Mouse (Mus musculus): ENCODE measurements around the gene 1700029H14Rik. TPM values are rescaled to one million over a fixed set of nuclear protein-coding genes. Genes with fewer than 3 reads are reported as not detected.

1700029H14Rik gene
- polyA plus RNA-seq, 1 experiment from 2014 or later = not detected

DNA sequence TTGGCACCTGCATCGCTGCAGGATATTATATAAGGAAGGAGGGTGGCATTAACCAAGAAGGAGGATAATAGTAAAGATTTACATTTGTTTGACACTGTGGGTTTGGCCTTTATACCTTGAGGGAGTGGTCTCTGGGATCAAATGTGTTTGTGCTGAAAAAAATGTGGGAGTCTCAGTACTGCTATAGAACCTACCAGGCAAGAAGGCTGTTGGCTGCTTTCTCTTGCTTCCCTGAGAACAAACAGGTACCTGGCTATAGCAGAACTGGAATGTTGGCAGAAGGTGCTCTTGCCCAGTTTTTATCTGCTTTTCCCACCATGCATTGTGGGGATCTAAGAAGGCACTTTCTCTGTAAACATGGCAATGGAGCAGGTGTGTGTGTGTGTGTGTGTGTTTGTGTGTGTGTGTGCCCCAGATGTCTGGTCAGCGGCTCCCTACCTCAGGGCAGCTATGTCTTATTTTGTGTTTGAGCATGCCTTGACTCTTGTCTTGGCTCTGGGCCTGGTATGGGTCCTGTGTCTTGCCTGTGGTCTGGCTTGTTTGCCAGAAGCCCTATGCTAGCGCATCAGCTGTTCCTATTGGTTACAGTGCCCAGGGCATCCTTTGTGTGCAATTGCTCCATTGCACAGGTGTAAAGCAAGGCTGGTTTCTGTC lies 54.9 kb downstream of the 1700029H14Rik start:
- Histone ChIP-seq H3K27ac (ENCODE audit: poor library complexity, severe bottlenecking) (no peak overlapping the region), H3K4me2 (no peak overlapping the region), H3K4me1 (replicated peaks) (peaks cover 13% of the 10 kb centered on the region; the same call in 1 of the 2 replicates), H3K36me3 (no peaks in the 10 kb centered on the region), H3K27me3 (replicated peaks) (peaks cover 29% of the 10 kb centered on the region), H3K9me3 (replicated peaks) (no peaks in the 10 kb centered on the region), H3K9ac (no peak overlapping the region), H3K4me3 (no peak overlapping the region)
- 78% methylated on average over 3 of the region's 3 CpGs for WGBS
- ATAC-seq (ENCODE audit: insufficient number of reproducible peaks, low FRiP score) = no peak

- H3K27ac ChIP-seq (ENCODE audit: poor library complexity, severe bottlenecking) = no peak overlapping the region
- H3K36me3 ChIP-seq = no peaks in the 10 kb centered on the region
- no peaks in the 10 kb centered on the region for H3K9me3 ChIP-seq (replicated peaks)
- ATAC-seq (ENCODE audit: insufficient number of reproducible peaks, low FRiP score) = peak; percentile 55; the same call in 1 of the 2 replicates
- H3K4me1 ChIP-seq (replicated peaks) = peaks cover 13% of the 10 kb centered on the region; the same call in 1 of the 2 replicates
- peaks cover 29% of the 10 kb centered on the region for H3K27me3 ChIP-seq (replicated peaks)
- WGBS = 32% methylated on average over 4 of the region's 4 CpGs
- no peak overlapping the region for H3K4me2 ChIP-seq
- no peak overlapping the region for H3K4me3 ChIP-seq
- no peak overlapping the region for H3K9ac ChIP-seq
Measured at GRCm38 (mm10) chr8:13506849-13507248, 55.4 kb downstream of the 1700029H14Rik start.

GRCm38 (mm10) chr8:13504894-13505674 lies 57.2 kb downstream of the 1700029H14Rik start:
- H3K4me3 ChIP-seq = no peak overlapping the region
- ATAC-seq (ENCODE audit: insufficient number of reproducible peaks, low FRiP score) = no peak
- peaks cover 7% of the 10 kb centered on the region; the same call in 1 of the 2 replicates for H3K9me3 ChIP-seq (replicated peaks)
- H3K27me3 ChIP-seq (replicated peaks) = peaks cover 29% of the 10 kb centered on the region
- H3K9ac ChIP-seq = no peak overlapping the region
- no peak overlapping the region for H3K4me2 ChIP-seq
- H3K27ac ChIP-seq (ENCODE audit: poor library complexity, severe bottlenecking) = no peak overlapping the region
- peaks cover 13% of the 10 kb centered on the region; the same call in 1 of the 2 replicates for H3K4me1 ChIP-seq (replicated peaks)
- H3K36me3 ChIP-seq = no peaks in the 10 kb centered on the region

DNA sequence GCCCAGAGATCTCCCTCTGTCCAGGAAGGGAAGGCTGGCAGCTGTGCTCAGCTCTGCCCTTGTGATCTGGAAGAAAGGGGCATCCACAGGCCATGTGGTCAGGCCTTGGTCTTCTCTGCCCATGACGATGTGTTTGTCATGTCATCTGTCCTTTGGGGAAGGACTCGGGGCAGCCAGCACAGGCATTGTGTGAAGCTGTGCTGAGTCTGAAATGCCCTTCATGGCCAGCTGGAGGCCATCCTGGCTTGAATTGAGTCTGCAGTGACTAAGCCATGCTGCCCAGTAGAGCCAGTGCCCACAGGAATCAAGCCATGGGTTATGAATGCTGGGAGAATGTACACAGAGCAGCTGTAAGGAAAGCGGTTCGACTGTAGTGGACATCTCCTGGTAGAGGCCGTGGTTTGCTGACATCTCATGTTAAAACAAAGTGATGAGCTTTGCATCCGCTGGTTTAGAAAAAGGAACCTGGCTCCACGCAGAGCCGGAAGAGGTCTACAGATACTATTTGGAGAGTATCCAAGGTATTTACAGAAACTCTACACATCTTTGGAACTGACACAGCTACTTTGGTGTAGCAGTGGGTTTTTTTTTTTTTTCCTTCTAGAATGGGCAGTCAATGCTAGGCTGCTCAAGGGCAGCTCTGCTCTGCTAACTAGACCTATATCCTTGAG lies 58.2 kb downstream of the 1700029H14Rik start:
- 75% methylated on average over 8 of the region's 8 CpGs for WGBS

DNA sequence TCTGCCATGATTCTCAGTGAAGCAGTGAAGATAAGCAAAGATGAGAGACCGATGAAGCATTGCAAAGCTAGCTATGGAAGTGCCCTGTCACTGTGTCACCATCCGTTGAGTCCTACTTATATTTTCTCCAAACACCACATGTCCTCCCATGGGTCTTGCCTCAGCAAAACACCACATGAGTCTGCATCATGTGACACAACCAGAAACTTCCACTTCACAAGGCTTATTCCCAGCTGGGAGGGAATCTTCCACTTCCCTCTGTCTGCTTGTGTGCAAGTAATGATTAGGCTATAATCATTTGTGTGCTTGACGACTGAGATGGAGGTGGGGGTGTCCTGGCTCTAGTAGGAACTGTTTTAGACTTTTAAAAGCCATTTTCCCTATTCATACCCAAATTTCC lies 61.0 kb downstream of the 1700029H14Rik start:
- Histone ChIP-seq H3K4me1 (replicated peaks) (no peaks in the 10 kb centered on the region), H3K9me3 (replicated peaks) (peaks cover 7% of the 10 kb centered on the region; the same call in 1 of the 2 replicates), H3K4me3 (no peak overlapping the region), H3K36me3 (no peaks in the 10 kb centered on the region), H3K27me3 (replicated peaks) (peaks cover 21% of the 10 kb centered on the region), H3K4me2 (no peak overlapping the region), H3K27ac (ENCODE audit: poor library complexity, severe bottlenecking) (no peak overlapping the region), H3K9ac (no peak overlapping the region)
- 73% methylated on average over 3 of the region's 3 CpGs for WGBS
- ATAC-seq (ENCODE audit: insufficient number of reproducible peaks, low FRiP score) = no peak

More for the DNA sequence above, 58.2 kb downstream of the 1700029H14Rik start:
- Histone ChIP-seq H3K4me1 (replicated peaks) (peaks cover 13% of the 10 kb centered on the region; the same call in 1 of the 2 replicates), H3K27ac (ENCODE audit: poor library complexity, severe bottlenecking) (no peak overlapping the region), H3K36me3 (no peaks in the 10 kb centered on the region), H3K9me3 (replicated peaks) (peaks cover 7% of the 10 kb centered on the region; the same call in 1 of the 2 replicates), H3K4me2 (no peak overlapping the region), H3K4me3 (no peak overlapping the region), H3K9ac (no peak overlapping the region), H3K27me3 (replicated peaks) (peaks cover 29% of the 10 kb centered on the region)
- ATAC-seq (ENCODE audit: insufficient number of reproducible peaks, low FRiP score) = no peak

Other genes with a start within 250 kb of the 1700029H14Rik start
- gene Tfdp1, start 223.7 kb downstream of the 1700029H14Rik start, polyA plus RNA-seq (2016; fragmentation: Nextera tagmentation; extraction: Ambion mirVana) = 105 and 114 TPM in 2 replicates
- 0.36 TPM in 1 of 2 replicates, not detected in the other for gene Atp4b, start 165.6 kb downstream of the 1700029H14Rik start, polyA plus RNA-seq (2016; fragmentation: Nextera tagmentation; extraction: Ambion mirVana)
- not detected in 2 replicates for gene Grk1, start 157.4 kb downstream of the 1700029H14Rik start, polyA plus RNA-seq (2016; fragmentation: Nextera tagmentation; extraction: Ambion mirVana)
- 0.38 and 0.53 TPM in 2 replicates for gene Tmem255b, start 127.3 kb downstream of the 1700029H14Rik start, polyA plus RNA-seq (2016; fragmentation: Nextera tagmentation; extraction: Ambion mirVana)
- gene Gas6, start 68.0 kb downstream of the 1700029H14Rik start, polyA plus RNA-seq (2016; fragmentation: Nextera tagmentation; extraction: Ambion mirVana) = 57.1 and 60.7 TPM in 2 replicates
- gene Rasa3, start 115.1 kb upstream of the 1700029H14Rik start, polyA plus RNA-seq (2016; fragmentation: Nextera tagmentation; extraction: Ambion mirVana) = 35.1 and 41.5 TPM in 2 replicates
- gene Cfap97d2, start 143.4 kb upstream of the 1700029H14Rik start, polyA plus RNA-seq (2016; fragmentation: Nextera tagmentation; extraction: Ambion mirVana) = 0.26 TPM in 1 of 2 replicates, not detected in the other
- gene Cdc16, start 195.2 kb upstream of the 1700029H14Rik start, polyA plus RNA-seq (2016; fragmentation: Nextera tagmentation; extraction: Ambion mirVana) = 131 and 140 TPM in 2 replicates
- gene Upf3a, start 223.2 kb upstream of the 1700029H14Rik start, polyA plus RNA-seq (2016; fragmentation: Nextera tagmentation; extraction: Ambion mirVana) = 27.9 and 28.7 TPM in 2 replicates